Comparison of ENCODE assay signal across 8 mouse cellular contexts in the genomic region with DNA sequence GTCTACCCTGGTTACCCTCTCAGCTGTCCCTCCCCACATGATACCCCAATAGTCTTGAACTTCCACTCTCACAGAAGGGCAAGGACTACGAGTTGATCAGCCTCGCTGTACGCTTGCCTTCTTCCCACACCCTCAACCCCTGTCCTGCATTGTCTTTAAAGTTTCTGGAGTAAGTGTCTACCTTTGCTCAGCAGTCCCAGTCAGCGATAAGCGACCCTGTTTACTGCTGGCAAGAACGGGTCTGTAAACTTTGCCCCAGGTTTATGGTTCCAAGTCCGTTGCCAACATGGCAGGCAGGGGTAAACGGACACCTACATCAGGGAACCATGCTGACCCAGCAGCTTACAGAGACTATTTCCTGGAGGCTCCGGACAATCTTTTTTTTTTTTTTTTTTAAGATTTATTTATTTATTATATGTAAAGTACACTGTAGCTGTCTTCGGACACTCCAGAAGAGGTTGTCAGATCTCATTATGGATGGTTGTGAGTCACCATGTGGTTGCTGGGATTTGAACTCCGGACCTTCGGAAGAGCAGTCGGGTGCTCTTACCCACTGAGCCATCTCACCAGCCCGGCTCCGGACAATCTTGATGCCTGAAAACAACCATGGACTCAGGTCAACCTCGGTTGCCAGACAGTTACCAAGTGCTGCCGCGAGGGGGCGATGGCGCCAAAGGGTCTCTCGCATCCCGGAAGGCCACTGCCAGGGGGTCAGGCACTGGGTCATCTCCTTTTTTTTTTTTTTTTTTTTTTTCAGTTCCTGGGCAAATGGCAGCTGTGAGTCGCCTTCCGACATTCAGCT. TPM values are rescaled to one million over a fixed set of nuclear protein-coding genes. Genes with fewer than 3 reads are reported as not detected.
DNase-seq lines count a peak whose midpoint lies in the region; ATAC-seq lines count a peak whose summit lies in the region.

No protein-coding gene starts in this region.

- DNase-seq in WW6 (ENCODE audit: low read depth, low spot score), result peak; percentile 68
- DNase-seq in cerebellum, postnatal 4 days (ENCODE audit: low spot score in 2 of 2), result peak; percentile 80 to 86
- peak; percentile 85 for DNase-seq in gastrocnemius, postnatal 14 days
- DNase-seq in induced T-regulatory cell, adult 2 months (ENCODE audit: low read depth), result peak; percentile 73
- peak; percentile 27 to 85 for DNase-seq in left cerebral cortex, postnatal 10 days (ENCODE audit: extremely low spot score in 1 of 2, low spot score in 2 of 2)
- peak; percentile 57 to 74 for DNase-seq in right cerebral cortex, postnatal 10 days (ENCODE audit: low spot score in 2 of 2)
- peak; percentile 84 for DNase-seq in urinary bladder, postnatal 14 days (ENCODE audit: low spot score)

- ATAC-seq in megakaryocyte progenitor cell, adult 5-6 weeks (replicated peaks; ENCODE audit: poor library complexity), result peak; percentile 92

- intact Hi-C loops in gastrocnemius, postnatal 14 days (cut with DNase I; ENCODE audit: low total_unique reads), result loop anchor here (5.0 kb wide), 2 partner anchors 48 to 238 kb away; a partner anchor contains a TSS
- intact Hi-C loops in left cerebral cortex, postnatal 10 days (cut with DNase I), result loop anchor here (2.0 to 10.0 kb wide), 2 partner anchors 211 to 239 kb away; a partner anchor contains a TSS

RNA-seq across cellular contexts. Expression of a gene that starts 43.4 kb away (rescaled TPM):
- total RNA-seq in gastrocnemius, postnatal 14 days (2021), result 1 to 10 TPM; 8.1 to 8.6 TPM
- 10 to 100 TPM; 23.2 to 24.6 TPM for total RNA-seq in left cerebral cortex, postnatal 10 days (2021)
- 18.8 and 23.0 TPM in 2 replicates for total RNA-seq in megakaryocyte progenitor cell, adult 5-6 weeks (2015)
- total RNA-seq in megakaryocyte progenitor cell, adult 5-6 weeks (2017), result 12.7 and 13.2 TPM in 2 replicates

RNA-seq across cellular contexts. Expression of a gene that starts 48.8 kb away (rescaled TPM):
- total RNA-seq in gastrocnemius, postnatal 14 days (2021), result 10 to 100 TPM in 1 of 2 experiments, 1 to 10 TPM in 1; 9.3 to 11.0 TPM
- 10 to 100 TPM; 16.6 to 20.0 TPM for total RNA-seq in left cerebral cortex, postnatal 10 days (2021)
- 11.7 and 15.3 TPM in 2 replicates for total RNA-seq in megakaryocyte progenitor cell, adult 5-6 weeks (2015)
- total RNA-seq in megakaryocyte progenitor cell, adult 5-6 weeks (2017), result 13.1 and 20.9 TPM in 2 replicates

Comparison
In these comparisons a context has a peak if more than half of its experiments do, and no peak if none do; other contexts are left out.
1. Peak in every context shown above with its lines: DNase-seq and ATAC-seq.